Mouse (Mus musculus): Measurements from ENCODE around the gene Cry2. TPM values are rescaled to one million over a fixed set of nuclear protein-coding genes. Genes with fewer than 3 reads are reported as not detected.

The Cry2 gene
- polyA plus RNA-seq, 1 experiment, result 0.36 TPM

DNA sequence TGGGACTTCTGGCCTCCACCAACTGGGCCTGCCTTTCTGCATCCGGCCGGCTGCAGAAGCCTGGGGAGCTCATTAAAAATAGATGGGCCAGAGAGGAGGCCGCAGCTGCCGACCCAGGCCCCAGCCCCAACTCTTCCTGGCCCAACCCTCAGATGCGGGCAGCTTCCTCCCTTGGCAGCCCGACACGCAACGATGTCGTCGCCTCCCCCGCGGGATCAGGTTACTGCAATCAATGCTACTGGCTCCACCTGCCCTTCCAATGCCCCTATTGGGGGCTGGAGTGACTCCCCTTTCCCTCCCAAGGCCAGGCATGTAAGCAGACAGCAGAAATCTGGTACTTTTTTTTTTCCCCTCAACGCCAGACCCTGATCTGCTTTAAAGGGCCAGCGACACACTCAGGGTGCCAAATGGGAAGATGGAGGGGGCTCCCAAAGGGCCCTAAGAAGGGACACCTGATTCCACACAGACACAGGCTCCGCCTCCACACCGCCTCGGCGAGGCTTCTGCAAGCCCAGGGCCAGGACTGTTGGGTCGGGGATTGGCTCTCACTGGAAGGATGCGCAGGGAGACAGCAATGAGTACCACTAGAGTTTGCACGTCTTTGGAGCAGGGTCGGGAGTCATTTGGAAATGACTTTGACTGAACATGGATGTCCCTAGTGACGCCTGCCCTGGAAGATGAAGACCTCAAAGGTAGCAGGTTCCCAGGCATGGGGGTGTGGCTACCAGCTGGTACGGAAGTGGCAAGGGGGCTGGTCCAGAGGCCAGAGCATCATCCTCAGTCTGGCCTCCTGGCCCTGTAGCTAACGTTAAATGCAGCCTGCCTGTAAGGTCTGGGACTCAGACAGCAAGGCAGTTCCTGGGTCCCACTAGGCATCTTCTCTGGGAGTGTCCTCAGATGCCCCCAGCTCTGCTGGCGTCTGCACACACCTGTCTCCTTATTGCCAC, 41.3 kb downstream of the Cry2 start:
- H3K9me3 ChIP-seq (ENCODE audit: control insufficient read depth, low read length), result peaks cover 2% of the 10 kb centered on the region; the same call in 1 of the 2 replicates
- peaks cover 94% of the 10 kb centered on the region for H3K27me3 ChIP-seq (ENCODE audit: control insufficient read depth)
- no peaks in the 10 kb centered on the region for H3K36me3 ChIP-seq (ENCODE audit: control insufficient read depth)
- peak overlapping the region; percentile 22 for H3K4me3 ChIP-seq (replicated peaks)
- peaks cover 7% of the 10 kb centered on the region for H3K4me1 ChIP-seq (ENCODE audit: control insufficient read depth)
- TF ChIP-seq GATA1 (IDR thresholded peaks at IDR 0.05; ENCODE audit: low read length) (no peak), TAL1 (IDR thresholded peaks at IDR 0.05; ENCODE audit: low read length) (no peak)

DNA sequence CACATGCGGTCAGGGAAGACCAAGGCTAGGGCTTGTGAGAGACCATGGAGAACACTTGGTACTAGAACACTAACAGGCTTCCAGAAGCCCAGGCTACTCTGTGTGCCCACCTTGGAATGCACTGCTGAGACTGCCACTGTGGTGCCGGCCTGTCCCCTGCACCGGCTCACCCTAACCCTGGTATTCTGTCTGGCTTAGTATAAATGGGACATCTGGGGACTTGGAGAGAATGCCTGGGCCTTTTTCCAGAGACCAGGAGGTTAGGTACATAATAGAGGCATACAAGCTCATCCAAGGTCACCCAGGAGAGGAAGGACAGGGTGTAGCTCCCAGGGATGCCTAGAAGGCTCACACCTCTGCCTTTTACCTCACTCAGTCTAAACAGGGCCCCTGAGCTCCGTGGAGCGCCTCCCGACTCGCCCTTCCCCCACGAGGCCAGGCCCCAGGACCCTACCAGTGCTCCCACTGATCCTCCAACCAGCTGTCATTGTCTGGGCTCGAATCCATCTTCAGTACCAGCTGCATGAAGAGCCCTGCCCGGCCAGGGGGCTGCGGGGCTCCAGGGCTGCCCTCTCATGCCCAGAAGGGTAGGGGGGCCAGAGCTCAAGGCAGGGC, 42.0 kb downstream of the Cry2 start:
- TF ChIP-seq GATA1 (IDR thresholded peaks at IDR 0.05; ENCODE audit: low read length) (no peak), TAL1 (IDR thresholded peaks at IDR 0.05; ENCODE audit: low read length) (no peak)
- H3K4me3 ChIP-seq (replicated peaks), result peak overlapping the region; percentile 22

DNA sequence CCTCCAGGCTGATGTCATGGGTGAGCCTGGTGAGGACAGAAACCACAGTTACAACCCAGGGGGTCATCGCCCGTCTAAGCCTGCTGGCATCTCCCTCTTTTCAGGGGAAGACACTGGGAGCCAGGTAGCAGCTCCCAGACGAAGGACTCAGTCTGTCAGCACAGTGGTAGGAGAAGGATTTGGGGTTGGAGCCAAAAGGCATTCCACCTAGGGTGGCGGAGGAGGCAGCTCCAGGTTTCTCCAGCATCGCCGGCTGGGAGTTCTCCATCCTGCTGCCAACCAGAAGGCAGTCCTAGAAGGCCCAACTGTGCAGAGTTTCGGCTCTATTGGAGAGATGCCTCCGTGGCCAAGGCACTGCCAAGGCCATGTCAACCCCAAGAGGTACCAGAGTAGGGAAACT, 42.7 kb downstream of the Cry2 start:
- peaks cover 7% of the 10 kb centered on the region for H3K4me1 ChIP-seq (ENCODE audit: control insufficient read depth)
- TF ChIP-seq GATA1 (IDR thresholded peaks at IDR 0.05; ENCODE audit: low read length) (no peak), TAL1 (IDR thresholded peaks at IDR 0.05; ENCODE audit: low read length) (no peak)
- no peak overlapping the region for H3K4me3 ChIP-seq (replicated peaks)
- H3K27me3 ChIP-seq (ENCODE audit: control insufficient read depth), result peaks cover 93% of the 10 kb centered on the region
- peaks cover 2% of the 10 kb centered on the region; the same call in 1 of the 2 replicates for H3K9me3 ChIP-seq (ENCODE audit: control insufficient read depth, low read length)
- no peaks in the 10 kb centered on the region; the same call in 1 of the 2 replicates for H3K36me3 ChIP-seq (ENCODE audit: control insufficient read depth)

More for the DNA sequence above, 42.0 kb downstream of the Cry2 start:
- Histone ChIP-seq H3K4me1 (ENCODE audit: control insufficient read depth) (peaks cover 7% of the 10 kb centered on the region), H3K27me3 (ENCODE audit: control insufficient read depth) (peaks cover 95% of the 10 kb centered on the region), H3K36me3 (ENCODE audit: control insufficient read depth) (no peaks in the 10 kb centered on the region; the same call in 1 of the 2 replicates), H3K9me3 (ENCODE audit: control insufficient read depth, low read length) (peaks cover 2% of the 10 kb centered on the region; the same call in 1 of the 2 replicates)

DNA sequence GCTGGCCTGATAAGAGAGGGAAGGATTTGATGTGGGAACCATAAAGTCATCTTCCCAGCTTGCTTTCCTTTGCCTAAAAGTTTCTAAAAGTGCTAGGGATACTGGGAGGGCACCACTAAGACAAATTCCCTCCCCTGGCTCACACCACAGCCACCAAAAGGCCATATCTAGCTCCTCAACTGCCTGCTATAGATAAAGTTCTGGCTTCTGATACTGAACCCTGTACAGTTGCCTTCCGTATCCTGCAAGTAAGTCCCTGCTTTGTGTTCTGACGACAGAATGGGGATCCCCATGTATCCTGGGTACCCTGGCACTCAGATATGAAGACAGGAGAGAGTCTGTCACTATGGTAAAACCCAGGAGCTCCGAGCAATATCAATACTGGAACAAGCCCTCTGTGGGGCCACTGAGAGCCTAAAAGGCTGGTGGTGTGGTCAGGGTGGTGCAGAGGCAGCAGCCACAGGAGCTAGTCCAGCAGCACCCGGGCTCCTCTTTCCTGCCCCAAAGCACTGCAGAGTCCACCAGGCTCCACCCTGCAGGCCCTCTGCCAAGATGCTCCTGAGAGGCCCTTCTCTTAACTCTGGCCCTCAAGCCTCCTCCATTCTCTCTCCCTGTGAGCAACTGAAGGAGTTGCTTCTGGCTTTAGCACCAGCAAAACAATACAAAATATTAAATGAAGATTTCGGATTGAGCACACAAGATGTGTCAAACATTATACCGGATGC, 43.5 kb downstream of the Cry2 start:
- TF ChIP-seq TAL1 (IDR thresholded peaks at IDR 0.05; ENCODE audit: low read length) (no peak), GATA1 (IDR thresholded peaks at IDR 0.05; ENCODE audit: low read length) (no peak)
- Histone ChIP-seq H3K4me3 (replicated peaks) (no peak overlapping the region), H3K4me1 (ENCODE audit: control insufficient read depth) (peaks cover 7% of the 10 kb centered on the region), H3K36me3 (ENCODE audit: control insufficient read depth) (no peaks in the 10 kb centered on the region; the same call in 1 of the 2 replicates), H3K9me3 (ENCODE audit: control insufficient read depth, low read length) (peaks cover 2% of the 10 kb centered on the region; the same call in 1 of the 2 replicates), H3K27me3 (ENCODE audit: control insufficient read depth) (peaks cover 91% of the 10 kb centered on the region)

DNA sequence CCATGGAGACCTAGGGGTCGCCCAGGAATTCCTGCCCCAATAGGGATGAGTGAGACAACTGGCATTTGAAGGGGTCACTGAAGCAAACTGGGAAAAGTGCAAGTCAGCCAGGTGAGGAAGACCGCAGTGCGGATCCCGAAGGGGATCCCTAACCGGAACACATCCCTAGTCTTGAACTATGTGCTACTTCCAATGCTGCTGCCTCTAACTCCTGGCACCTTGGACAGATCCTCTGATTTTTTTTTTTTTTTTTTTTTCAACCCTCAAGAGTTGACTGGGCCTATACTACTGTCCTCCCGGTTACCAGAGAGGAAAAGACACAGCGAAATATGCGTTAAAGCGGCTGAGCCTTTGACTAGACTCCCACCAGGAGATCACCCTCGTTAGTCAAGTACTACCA, 44.2 kb downstream of the Cry2 start:
- H3K9me3 ChIP-seq (ENCODE audit: control insufficient read depth, low read length), result peaks cover 2% of the 10 kb centered on the region; the same call in 1 of the 2 replicates
- no peak for TF ChIP-seq GATA1 (IDR thresholded peaks at IDR 0.05; ENCODE audit: low read length)
- no peak for TF ChIP-seq TAL1 (IDR thresholded peaks at IDR 0.05; ENCODE audit: low read length)
- H3K36me3 ChIP-seq (ENCODE audit: control insufficient read depth), result no peaks in the 10 kb centered on the region; the same call in 1 of the 2 replicates
- H3K27me3 ChIP-seq (ENCODE audit: control insufficient read depth), result peaks cover 83% of the 10 kb centered on the region
- H3K4me3 ChIP-seq (replicated peaks), result no peak overlapping the region
- peaks cover 11% of the 10 kb centered on the region for H3K4me1 ChIP-seq (ENCODE audit: control insufficient read depth)

DNA sequence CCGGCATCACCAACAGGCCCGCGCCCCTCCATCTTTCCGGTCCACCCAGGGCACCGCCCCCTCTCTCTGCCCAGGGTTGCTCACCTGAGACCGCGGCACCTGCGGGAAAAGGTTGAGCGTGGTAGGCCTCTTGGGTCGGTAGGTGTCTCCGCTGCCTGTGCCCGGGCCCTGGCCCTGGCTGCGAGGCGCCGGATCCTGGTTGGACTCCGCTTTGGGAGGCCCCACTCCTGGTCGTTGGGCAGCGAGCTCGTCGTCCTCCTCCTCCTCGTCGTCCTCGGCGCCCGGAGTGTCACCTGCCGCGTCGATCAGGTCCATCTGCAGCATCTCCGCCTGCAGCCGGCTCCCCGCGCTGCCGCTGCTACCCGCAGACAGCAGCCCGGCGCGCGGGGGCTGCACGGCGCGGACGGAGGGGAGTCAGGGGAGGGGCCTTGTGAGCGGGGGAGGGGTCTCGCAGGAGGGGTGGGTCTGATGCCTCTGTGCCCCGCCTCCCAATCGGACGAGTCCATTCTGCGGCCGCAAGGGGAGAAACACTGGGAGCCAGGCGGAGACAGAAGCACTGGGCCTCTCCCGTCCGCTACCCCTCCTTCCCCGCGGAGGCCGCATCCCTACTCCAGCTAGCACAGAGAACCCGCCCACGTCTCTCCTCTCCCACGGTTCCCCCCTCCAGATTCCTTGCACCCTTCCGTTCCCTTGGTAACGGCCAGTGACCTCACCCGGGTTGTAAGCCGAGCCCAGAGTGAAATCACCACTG, 44.8 kb downstream of the Cry2 start:
- TF ChIP-seq TAL1 (IDR thresholded peaks at IDR 0.05; ENCODE audit: low read length), result no peak
- no peak for TF ChIP-seq GATA1 (IDR thresholded peaks at IDR 0.05; ENCODE audit: low read length)
- peaks cover 2% of the 10 kb centered on the region; the same call in 1 of the 2 replicates for H3K9me3 ChIP-seq (ENCODE audit: control insufficient read depth, low read length)
- H3K4me3 ChIP-seq (replicated peaks), result peak overlapping the region; percentile 47
- peaks cover 17% of the 10 kb centered on the region for H3K4me1 ChIP-seq (ENCODE audit: control insufficient read depth)
- H3K27me3 ChIP-seq (ENCODE audit: control insufficient read depth), result peaks cover 78% of the 10 kb centered on the region
- no peaks in the 10 kb centered on the region; the same call in 1 of the 2 replicates for H3K36me3 ChIP-seq (ENCODE audit: control insufficient read depth)

DNA sequence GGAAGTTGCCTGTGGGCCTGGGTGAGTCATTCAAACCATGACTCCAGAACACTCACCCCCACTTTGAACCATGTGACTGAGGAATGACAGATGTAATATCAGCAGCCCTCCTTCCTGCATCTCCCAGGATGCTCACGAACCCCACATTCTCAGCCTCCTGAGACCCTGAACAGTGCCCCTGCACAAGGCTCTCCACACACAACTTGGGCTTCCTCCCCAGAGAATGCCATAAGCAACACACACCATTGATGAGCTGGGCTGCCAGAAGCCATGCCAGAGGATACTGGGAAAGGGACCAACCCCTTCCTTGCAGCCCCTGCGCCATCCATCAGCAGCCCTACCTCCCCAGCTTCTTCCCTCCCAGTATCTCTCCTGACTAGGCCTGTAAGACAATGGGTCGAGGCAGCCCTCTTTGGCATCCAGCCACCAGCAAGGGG, 45.7 kb downstream of the Cry2 start:
- H3K4me1 ChIP-seq (ENCODE audit: control insufficient read depth), result peaks cover 17% of the 10 kb centered on the region
- H3K4me3 ChIP-seq (replicated peaks), result no peak overlapping the region
- H3K36me3 ChIP-seq (ENCODE audit: control insufficient read depth), result peaks cover 7% of the 10 kb centered on the region
- peaks cover 2% of the 10 kb centered on the region; the same call in 1 of the 2 replicates for H3K9me3 ChIP-seq (ENCODE audit: control insufficient read depth, low read length)
- peaks cover 68% of the 10 kb centered on the region for H3K27me3 ChIP-seq (ENCODE audit: control insufficient read depth)
- TF ChIP-seq TAL1 (IDR thresholded peaks at IDR 0.05; ENCODE audit: low read length) (no peak), GATA1 (IDR thresholded peaks at IDR 0.05; ENCODE audit: low read length) (no peak)

DNA sequence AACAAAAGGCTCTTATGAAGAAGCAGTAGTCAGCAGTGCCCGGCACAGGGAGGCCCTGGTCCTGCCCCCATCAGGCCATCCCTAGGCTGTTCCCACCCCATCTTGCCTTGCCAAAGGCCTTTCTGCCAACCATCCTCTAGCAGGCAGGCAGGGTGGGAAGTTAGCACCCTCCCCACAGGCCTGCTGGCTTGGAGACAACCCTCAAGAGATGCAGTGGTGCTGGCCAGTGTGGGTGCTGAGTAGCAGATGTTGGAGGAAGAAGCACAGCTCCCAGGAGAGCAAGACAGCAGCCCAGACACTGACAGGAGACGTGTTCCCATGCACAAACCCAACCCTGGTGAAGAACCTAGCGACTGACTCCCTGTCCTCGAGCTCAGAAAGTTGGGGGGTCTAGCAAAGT, 46.2 kb downstream of the Cry2 start:
- H3K36me3 ChIP-seq (ENCODE audit: control insufficient read depth), result peaks cover 11% of the 10 kb centered on the region
- peaks cover 17% of the 10 kb centered on the region for H3K4me1 ChIP-seq (ENCODE audit: control insufficient read depth)
- H3K4me3 ChIP-seq (replicated peaks), result no peak overlapping the region
- TF ChIP-seq GATA1 (IDR thresholded peaks at IDR 0.05; ENCODE audit: low read length) (no peak), TAL1 (IDR thresholded peaks at IDR 0.05; ENCODE audit: low read length) (no peak)
- peaks cover 63% of the 10 kb centered on the region for H3K27me3 ChIP-seq (ENCODE audit: control insufficient read depth)
- H3K9me3 ChIP-seq (ENCODE audit: control insufficient read depth, low read length), result peaks cover 2% of the 10 kb centered on the region; the same call in 1 of the 2 replicates
